Mouse (Mus musculus): Measurements from ENCODE around the gene Fbf1.
"Not testable (repeated sequence)": the region's sequence is repeated elsewhere in the genome, so short reads cannot be mapped to it uniquely, and the experiment has no call there.

Fbf1 gene

GRCm38 (mm10) chr11:116106963-116107776 lies 60.8 kb downstream of the Fbf1 start:
- DNase-seq = peak; percentile 54 to 66

- DNase-seq = peak in 1 of 2 experiments; percentile 51
Measured at GRCm38 (mm10) chr11:116106154-116106962, 61.6 kb downstream of the Fbf1 start.

GRCm38 (mm10) chr11:116105065-116105464 lies 62.9 kb downstream of the Fbf1 start:
- DNase-seq = peak in 1 of 2 experiments; percentile 36

DNA sequence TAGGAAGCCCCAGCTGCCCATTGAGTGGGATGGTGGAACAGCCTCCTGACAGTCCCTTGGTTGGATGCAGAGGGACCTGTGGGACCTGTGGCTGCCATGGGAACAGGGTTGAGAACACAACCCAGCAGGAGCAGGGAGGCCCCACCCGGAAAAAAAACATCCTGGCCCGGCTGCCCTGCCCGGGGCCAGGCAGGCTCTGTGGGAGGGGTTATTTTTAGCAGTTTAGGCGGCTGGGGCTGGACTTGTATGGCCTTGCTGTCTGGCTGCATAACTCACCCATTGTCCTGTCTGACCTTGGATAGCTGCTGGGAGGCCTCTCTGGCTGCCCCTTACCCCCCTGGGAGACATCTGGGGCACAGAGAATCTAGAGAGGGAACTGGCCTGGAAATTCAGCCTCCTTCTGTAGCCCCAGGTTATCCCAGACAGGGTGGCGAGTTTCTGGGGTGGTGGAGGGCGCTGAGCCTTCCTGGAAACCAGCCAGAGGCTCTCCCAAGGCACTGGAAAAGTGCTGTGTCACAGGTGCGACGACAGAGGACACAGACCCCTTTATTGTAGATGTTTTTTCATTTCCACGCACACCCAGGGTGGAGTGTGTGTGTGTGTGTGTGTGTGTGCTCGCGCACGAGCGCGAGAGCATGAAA lies 63.8 kb downstream of the Fbf1 start:
- peak; percentile 80 to 95 for DNase-seq

DNA sequence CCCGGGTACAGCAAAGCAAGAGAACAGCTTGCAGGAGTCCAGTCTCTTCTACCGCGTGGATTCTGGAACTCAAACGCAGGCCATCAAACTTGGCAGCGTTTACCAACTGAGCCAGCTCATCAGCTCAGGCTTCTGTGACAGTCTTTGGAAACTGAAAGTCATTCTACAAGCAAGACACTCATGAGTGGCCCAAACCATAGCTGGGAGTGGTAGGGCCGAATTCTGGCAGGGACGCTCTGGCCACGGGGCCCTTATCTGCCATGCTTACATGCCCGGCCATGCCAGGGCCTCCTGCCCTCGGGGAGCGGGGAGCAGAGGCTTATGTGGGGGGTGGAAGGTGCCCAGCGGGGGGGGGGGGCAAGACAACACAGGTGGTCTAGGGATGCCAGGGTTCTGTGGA lies 64.4 kb downstream of the Fbf1 start:
- no peak for DNase-seq

DNA sequence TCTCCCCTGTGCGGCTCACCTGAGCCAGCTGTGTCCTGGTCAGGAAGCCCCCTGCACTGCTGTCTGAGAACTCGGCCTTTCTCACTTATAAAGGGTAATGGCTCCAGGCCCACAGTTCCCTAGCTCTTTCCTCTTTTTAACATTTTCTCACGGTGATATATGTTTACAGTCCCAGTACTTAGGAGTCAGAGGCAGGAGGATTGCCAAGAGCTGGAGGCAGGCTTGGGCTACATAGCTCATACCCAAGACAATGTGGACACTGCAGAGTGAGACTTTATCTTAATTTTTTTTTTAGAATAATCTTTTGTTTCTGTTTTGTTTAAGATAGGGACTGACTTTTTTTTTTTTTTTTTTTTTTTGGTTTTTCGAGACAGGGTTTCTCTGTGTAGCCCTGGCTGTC lies 65.5 kb downstream of the Fbf1 start:
- DNase-seq = no peak

DNA sequence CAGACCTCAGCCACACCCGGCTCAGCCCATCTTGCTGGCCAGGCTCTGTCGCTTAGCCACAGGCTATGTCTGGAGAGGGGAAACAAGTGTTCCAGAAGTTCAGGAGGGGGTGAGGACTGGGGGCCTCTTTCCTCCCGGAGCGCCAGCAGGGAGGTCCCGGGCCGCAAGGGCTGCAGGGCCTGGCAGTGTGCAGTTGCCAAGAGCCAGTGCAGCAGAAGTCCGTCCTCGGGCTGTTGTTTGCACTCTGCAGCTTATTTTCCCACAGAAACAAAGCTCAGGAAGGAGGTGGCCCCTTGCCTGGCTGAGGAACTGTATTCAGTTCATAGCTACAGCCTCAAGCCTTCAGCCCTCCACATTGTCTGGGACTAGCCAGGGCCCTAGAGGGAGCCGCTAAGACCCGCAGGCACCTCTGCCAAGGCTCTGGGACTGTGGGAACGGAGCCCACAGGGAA lies 66.0 kb downstream of the Fbf1 start:
- DNase-seq = peak; percentile 52 to 84

GRCm38 (mm10) chr11:116100839-116101238 lies 67.1 kb downstream of the Fbf1 start:
- DNase-seq = no peak

DNA sequence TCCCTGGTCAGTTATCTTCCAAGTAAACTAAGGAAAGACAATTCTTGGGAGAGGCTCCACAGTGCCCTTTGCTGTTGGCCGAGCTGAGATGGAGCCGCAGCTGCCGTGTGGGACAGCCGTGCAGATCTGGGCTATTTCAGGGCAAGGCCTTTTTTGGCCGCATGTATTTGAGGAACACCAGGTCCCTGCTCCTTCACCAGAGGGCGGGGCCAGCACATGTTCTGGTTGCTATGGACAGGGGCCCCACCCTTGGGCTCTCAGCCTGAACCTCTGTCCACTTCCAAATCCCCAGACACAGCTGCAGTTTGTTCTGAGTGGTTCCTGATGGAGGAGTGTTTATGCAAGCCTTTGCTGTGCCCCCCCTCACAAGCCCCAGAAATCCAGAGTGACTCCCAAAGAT lies 67.6 kb downstream of the Fbf1 start:
- peak; percentile 70 to 92 for DNase-seq

DNA sequence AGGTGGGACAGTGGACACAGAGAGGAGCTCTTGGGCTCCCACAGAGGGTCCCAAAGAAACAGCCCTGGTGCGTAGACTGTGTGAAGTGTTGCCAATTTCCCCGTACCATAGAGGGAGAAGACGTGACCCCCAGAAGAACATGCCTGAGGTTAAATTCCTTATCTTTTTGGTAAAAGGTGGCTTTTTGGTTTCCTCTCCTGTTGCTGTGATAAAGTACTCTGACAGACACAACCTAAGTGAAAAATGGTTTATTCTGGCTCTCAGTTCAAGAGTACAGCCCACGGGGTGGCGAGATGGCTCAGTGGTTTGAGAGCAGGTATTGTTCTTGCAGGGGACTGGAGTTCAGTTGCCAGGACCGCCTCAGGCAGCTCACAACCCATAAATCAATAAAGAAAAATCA lies 68.5 kb downstream of the Fbf1 start:
- DNase-seq = peak in 1 of 2 experiments; percentile 52

DNA sequence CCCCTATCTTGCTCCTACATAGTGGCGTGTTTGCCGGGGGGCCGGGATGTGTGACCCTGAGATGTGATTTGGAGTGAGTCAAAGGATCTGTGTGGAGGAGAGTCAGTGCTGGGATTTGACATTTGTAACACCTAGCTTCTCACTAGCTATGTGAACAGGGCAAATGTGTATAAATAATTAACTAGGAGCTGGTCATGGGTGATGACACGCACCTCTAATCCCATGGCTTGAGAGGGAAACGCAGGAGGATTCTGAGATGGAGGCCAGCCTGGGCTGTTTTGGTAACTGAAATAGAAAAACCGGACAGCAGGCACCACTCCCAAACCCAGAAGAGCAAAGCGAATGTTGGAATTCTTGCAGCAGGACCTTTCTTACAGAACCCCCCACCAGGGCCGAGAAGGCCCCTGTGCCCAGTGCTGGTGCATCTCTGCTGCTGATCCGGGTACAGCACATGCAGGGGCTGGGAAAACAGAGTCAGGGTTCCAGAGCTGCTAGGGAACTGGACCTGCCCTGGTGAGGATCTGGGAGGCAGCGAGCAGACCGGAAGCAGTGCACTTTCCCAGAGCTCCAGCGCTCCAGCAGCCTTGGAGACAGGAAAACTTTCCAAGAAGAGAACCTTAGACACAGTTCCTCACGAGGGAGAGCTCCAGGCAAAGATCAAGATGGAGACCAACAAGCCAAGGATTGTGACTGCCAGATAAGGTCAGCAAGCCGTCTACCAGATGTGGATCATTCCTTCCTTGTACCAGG lies 69.1 kb downstream of the Fbf1 start:
- peak; percentile 63 to 82 for DNase-seq

DNA sequence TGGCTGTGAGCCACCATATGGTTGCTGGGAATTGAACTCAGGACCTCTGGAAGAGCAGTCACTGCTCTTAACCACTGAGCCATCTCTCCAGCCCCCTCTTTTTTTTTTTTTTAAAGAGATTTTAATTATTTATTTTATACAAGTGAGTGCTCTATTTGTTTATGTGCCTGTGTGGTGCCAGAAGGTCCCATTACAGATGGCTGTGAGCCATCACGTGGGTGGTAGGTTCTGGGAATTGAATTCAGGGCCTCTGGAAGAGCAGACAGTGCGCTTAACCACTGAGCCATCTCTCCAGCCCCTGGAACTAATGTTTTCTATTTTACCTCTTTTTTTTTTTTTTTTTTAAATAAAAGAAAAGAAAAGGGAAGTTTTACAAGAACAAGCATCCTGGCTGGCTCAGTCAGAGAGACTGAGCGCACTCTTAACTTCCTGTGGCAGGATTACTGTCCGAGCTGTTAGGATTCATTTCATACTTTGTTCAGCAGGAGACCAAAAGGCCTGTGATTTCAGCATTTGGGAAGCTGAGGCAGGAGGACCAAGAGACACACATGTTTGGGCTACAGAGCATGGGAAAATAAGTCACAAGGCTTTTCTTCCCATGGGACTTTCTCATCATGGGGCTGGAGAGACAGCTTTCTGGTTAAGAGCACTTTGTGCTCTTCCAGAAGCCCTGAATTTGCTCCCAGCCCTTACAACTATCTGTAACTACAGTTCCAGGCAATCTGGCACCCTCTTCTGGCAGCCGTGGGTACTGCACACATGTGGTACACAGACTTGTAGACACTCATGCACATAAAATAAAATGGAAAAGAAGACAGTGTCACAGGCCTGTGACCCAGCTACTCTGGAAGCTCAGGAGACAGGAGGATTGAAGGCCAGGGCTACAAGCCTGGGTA lies 71.5 kb downstream of the Fbf1 start:
- DNase-seq = peak; percentile 55 to 59

DNA sequence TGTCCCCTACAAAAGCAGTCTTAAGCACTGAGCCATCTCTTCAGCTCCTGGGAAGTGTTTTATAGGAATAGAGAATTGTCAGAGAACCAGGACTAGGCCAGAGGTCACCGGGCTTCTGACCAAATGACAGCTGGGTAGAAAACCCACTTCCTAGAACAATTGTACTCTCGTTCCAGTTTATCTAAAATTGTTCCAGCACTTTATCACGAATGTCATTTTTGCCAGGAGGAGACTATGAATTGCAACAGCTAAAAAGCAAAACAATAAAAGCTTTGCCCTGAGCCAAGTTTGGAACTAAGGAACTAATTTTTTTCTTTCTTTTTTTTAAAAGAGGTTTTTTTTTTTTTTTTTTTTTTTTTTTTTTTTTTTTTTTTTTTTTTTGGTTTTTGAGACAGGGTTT lies 72.4 kb downstream of the Fbf1 start:
- DNase-seq = peak; percentile 81 to 83

- DNase-seq = no peak
Measured at GRCm38 (mm10) chr11:116093771-116094565, 74.0 kb downstream of the Fbf1 start.

DNA sequence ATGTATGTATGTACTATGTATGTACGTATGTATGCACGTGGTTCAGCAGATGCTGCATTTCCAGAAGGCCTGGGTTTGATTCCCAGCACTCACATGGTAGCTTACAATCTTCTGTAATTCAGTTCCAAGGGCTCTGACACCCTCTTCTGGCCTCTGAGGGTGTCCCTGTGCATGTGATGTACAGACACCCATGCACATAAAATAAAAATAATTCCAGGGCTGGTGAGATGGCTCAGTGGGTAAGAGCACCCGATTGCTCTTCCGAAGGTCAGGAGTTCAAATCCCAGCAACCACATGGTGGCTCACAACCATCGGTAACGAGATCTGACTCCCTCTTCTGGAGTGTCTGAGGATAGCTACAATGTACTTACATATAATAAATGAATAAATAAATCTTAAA lies 75.0 kb downstream of the Fbf1 start:
- not testable (repeated sequence) for DNase-seq
